Mouse (Mus musculus): Measurements from ENCODE around the gene Gm49368. TPM values are rescaled to one million over a fixed set of nuclear protein-coding genes. Genes with fewer than 3 reads are reported as not detected.

The Gm49368 gene
- polyA plus RNA-seq, 1 experiment from 2014 or later: not detected

DNA sequence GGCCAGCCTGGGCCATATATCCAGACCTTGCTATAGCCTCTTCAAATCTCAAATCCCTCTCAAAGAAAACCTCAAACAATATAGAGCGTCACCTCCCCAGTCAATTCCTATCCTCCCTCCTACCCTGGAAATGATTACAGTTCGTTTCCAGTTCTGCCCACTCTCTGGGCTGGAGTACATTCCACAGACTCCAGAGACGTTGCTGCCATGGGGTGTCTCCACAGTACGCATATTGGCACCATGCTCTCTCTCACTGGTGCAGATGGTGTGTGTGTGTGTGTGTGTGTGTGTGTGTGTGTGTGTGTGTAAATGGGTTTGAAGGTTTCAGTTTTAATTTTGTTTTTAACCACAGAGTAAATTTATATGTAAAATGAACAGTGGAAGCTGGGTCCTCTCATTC lies 42.8 kb downstream of the Gm49368 start:
- no peaks in the 10 kb centered on the region for H3K4me1 ChIP-seq
- no peak overlapping the region for H3K9ac ChIP-seq
- H3K4me3 ChIP-seq: no peak overlapping the region
- no peak overlapping the region for H3K27ac ChIP-seq (replicated peaks)
- no peaks in the 10 kb centered on the region for H3K27me3 ChIP-seq (replicated peaks)
- H3K36me3 ChIP-seq: no peaks in the 10 kb centered on the region
- no peak for ATAC-seq (ENCODE audit: extremely low read depth, insufficient number of reproducible peaks, low FRiP score, low TSS enrichment)
- WGBS: 45% methylated on average over 4 of the region's 4 CpGs
- no peaks in the 10 kb centered on the region for H3K9me3 ChIP-seq
- H3K4me2 ChIP-seq: no peak overlapping the region

DNA sequence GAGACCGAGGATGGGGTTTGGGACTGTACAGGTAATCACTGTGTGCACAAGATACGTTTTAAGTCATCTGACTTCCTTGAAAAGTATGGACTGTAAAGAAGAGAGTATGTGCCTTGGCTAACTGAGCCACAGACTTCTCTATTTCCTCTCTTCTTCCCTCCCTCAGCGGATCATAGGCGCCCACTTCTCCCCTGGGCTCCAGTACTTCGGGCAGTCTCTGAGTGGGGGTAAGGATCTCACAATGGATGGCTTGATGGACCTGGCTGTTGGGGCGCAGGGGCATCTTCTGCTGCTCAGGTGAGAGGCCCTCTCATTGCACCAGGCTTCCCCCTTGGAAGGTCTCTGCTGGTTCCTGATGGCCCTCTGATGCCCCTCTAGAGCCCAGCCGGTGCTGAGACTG lies 45.0 kb downstream of the Gm49368 start:
- no peaks in the 10 kb centered on the region for H3K27me3 ChIP-seq (replicated peaks)
- no peak overlapping the region for H3K27ac ChIP-seq (replicated peaks)
- ATAC-seq (ENCODE audit: extremely low read depth, insufficient number of reproducible peaks, low FRiP score, low TSS enrichment): no peak
- no peaks in the 10 kb centered on the region for H3K9me3 ChIP-seq
- no peak overlapping the region for H3K4me3 ChIP-seq
- H3K4me1 ChIP-seq: no peaks in the 10 kb centered on the region
- no peak overlapping the region for H3K4me2 ChIP-seq
- no peak overlapping the region for H3K9ac ChIP-seq
- 78% methylated on average over 7 of the region's 7 CpGs for WGBS
- no peaks in the 10 kb centered on the region for H3K36me3 ChIP-seq

DNA sequence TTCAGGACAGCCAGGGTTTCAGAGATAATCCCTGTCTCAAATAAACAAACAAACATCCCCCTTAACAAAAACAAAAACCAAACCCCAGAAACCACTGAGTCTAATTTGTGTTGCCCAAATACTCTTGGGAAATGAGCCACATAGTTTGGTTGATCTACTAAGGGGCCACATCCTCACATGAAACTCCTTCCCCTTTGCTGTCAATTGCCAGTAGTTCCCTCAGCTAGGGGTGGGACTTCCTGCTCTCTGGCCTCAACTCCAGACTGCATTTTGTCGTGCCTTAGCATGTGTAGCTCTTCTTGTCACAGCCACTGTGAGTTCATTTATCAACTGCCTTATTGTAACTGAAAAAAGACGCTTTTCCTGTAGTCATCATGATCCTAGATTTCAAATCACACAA lies 47.8 kb downstream of the Gm49368 start:
- H3K36me3 ChIP-seq: no peaks in the 10 kb centered on the region
- WGBS: 57% methylated on average over 2 of the region's 2 CpGs

DNA sequence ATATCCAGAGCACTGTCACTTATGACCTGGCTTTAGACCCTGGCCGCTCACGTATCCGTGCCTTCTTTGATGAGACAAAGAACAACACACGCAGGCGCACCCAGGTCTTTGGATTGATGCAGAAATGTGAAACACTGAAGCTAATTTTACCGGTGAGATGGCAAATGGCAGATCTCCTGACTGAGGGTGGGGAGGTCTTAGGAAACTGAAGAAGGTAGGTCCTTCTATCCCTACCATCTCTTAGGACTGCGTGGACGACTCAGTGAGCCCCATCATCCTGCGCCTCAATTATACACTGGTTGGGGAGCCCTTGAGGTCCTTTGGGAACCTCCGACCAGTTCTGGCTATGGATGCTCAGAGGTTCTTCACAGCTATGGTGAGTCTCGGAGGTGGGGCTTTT lies 49.6 kb downstream of the Gm49368 start:
- H3K9ac ChIP-seq: no peak overlapping the region
- H3K4me2 ChIP-seq: no peak overlapping the region
- H3K4me1 ChIP-seq: no peaks in the 10 kb centered on the region
- WGBS: 80% methylated on average over 11 of the region's 11 CpGs
- no peaks in the 10 kb centered on the region for H3K27me3 ChIP-seq (replicated peaks)
- H3K27ac ChIP-seq (replicated peaks): no peak overlapping the region
- H3K4me3 ChIP-seq: no peak overlapping the region
- H3K9me3 ChIP-seq: no peaks in the 10 kb centered on the region
- H3K36me3 ChIP-seq: no peaks in the 10 kb centered on the region
- ATAC-seq (ENCODE audit: extremely low read depth, insufficient number of reproducible peaks, low FRiP score, low TSS enrichment): no peak

More for the DNA sequence above, 47.8 kb downstream of the Gm49368 start:
- Histone ChIP-seq H3K27ac (replicated peaks) (no peak overlapping the region), H3K9ac (no peak overlapping the region), H3K4me3 (no peak overlapping the region), H3K4me2 (no peak overlapping the region), H3K9me3 (no peaks in the 10 kb centered on the region), H3K4me1 (no peaks in the 10 kb centered on the region), H3K27me3 (replicated peaks) (no peaks in the 10 kb centered on the region)
- ATAC-seq (ENCODE audit: extremely low read depth, insufficient number of reproducible peaks, low FRiP score, low TSS enrichment): no peak

DNA sequence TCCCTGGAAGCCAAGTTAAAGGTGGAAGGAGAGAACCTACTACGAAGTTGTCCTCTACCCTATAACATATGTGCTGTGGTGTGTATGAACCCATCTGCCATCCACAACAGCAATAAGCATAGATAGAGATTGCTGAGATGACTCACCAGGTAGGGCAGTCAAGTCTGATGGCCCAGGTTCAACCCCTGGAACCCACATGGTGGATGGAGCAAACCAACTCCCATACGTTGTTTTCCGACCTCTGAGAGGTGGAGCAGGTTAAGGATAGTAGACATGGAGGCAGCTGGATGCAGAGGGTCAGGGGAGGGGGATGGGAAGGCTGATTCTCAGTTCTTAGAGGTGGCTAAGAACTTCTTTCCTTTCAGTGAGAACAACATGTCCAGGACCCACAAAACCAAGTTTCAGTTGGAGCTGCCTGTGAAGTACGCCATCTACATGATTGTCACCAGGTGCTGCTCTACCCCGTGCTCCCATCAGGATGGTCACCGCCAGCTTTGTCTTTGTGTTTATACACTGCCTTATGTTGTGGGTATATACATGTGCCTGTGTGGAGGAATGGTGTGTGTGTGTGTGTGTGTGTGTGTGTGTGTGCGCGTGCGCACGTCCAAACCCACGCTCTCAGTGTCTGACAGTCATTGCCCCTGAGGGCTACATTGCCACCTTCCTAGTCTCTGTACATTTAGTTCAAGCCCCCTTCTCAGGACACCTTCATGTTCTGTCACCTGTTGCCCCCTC lies 52.1 kb downstream of the Gm49368 start:
- H3K27ac ChIP-seq (replicated peaks): no peak overlapping the region
- H3K36me3 ChIP-seq: no peaks in the 10 kb centered on the region
- WGBS: 85% methylated on average over 11 of the region's 11 CpGs
- H3K4me1 ChIP-seq: no peaks in the 10 kb centered on the region
- no peak overlapping the region for H3K9ac ChIP-seq
- no peak overlapping the region for H3K4me2 ChIP-seq
- H3K4me3 ChIP-seq: no peak overlapping the region
- ATAC-seq (ENCODE audit: extremely low read depth, insufficient number of reproducible peaks, low FRiP score, low TSS enrichment): no peak
- H3K27me3 ChIP-seq (replicated peaks): no peaks in the 10 kb centered on the region
- H3K9me3 ChIP-seq: no peaks in the 10 kb centered on the region

DNA sequence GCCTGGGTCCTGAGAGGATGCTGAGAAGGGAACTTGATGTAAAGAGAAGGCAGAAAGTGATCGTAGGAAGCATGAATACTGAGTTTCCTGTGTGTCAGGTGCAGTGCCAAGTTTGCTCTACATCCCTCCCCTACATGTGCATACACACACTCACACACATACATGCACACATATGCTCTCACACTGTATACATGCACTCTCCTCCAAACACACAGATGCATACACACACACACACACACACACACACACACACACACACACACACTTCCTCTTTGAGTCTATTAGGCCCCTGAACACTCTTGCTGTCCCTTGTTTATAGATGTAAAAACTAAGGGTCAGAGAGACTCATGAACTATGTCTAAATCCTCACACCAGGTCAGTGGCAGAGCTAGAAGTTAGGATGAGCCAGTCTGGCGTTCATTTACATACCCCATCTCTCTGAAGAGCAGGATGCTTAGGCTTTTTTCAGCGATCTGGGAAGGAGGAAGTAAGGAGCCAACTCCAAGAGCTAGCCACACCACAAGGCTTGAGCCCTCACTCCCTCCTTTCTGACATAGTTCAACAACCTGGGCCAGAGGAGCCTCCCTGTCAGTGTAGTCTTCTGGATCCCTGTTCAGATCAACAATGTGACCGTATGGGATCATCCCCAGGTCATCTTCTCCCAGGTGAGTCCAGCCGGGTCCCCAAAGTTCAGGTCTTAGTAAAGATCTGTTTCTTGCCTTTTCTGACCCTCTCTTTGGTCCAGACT lies 52.9 kb downstream of the Gm49368 start:
- H3K27me3 ChIP-seq (replicated peaks): no peaks in the 10 kb centered on the region
- H3K9ac ChIP-seq: no peak overlapping the region
- no peaks in the 10 kb centered on the region for H3K36me3 ChIP-seq
- H3K4me3 ChIP-seq: no peak overlapping the region
- H3K9me3 ChIP-seq: no peaks in the 10 kb centered on the region
- H3K27ac ChIP-seq (replicated peaks): no peak overlapping the region
- H3K4me2 ChIP-seq: no peak overlapping the region
- ATAC-seq (ENCODE audit: extremely low read depth, insufficient number of reproducible peaks, low FRiP score, low TSS enrichment): no peak
- no peaks in the 10 kb centered on the region for H3K4me1 ChIP-seq
- WGBS: 65% methylated on average over 5 of the region's 5 CpGs

DNA sequence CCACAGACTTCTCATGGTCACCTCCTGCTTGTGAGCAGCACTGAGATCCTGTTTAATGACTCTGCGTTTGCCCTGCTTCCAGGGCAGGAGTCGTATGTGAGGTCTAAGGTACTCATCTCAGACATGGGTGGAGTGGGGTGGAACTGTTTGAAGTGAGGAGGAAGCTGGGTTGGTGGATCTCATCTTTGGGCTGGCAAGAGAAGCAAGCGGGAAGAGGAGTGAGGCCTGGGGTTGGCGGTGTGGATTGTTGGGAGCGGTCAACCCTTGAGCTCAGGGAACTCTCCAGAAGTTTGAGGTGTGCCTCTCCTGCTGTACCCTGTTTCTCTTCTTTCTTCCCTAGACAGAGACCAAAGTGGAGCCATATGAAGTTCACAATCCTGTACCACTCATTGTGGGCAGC lies 53.9 kb downstream of the Gm49368 start:
- Histone ChIP-seq H3K4me3 (no peak overlapping the region), H3K4me2 (no peak overlapping the region), H3K36me3 (no peaks in the 10 kb centered on the region), H3K27ac (replicated peaks) (no peak overlapping the region), H3K4me1 (no peaks in the 10 kb centered on the region), H3K9me3 (no peaks in the 10 kb centered on the region), H3K27me3 (replicated peaks) (no peaks in the 10 kb centered on the region), H3K9ac (no peak overlapping the region)
- 91% methylated on average over 5 of the region's 5 CpGs for WGBS
- no peak for ATAC-seq (ENCODE audit: extremely low read depth, insufficient number of reproducible peaks, low FRiP score, low TSS enrichment)

DNA sequence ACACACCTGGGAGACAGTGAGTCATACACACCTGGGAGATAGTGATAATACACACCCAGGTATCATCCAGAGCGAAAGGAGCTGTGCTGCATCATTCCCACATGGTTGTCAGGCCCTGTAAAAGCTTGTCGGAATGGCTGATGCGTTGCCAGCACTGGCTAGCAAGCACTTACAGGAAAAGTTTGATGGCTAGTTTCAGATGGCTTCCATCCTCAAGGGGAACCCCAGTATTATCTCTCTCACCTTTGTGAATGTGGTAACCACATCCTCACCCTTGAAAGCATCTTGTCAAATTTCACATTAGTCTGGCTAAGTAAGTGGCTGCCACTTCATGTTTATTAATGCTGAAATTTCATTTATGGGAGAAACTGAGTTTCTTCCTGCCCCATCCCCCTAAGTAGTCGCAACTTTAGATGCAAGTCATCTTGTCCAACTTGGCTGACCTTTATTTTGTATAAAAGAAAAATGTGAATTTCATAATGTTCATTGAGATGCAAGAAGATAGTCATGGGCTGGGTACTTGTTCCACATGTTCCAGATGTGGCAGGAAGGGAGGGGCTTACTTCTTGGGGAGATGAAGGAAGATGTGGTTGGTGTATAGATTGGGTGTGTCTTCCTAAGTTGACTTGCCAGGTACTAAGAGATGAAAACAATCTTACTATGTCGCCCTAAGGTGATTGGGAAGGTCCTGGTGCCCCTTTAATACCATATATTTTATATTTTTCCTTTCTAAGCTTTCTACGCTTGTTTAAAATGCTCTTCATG lies 57.4 kb downstream of the Gm49368 start:
- Histone ChIP-seq H3K27ac (replicated peaks) (no peak overlapping the region), H3K4me2 (no peak overlapping the region), H3K9ac (no peak overlapping the region), H3K9me3 (no peaks in the 10 kb centered on the region), H3K36me3 (no peaks in the 10 kb centered on the region), H3K27me3 (replicated peaks) (no peaks in the 10 kb centered on the region), H3K4me1 (no peaks in the 10 kb centered on the region), H3K4me3 (no peak overlapping the region)
- no peak for ATAC-seq (ENCODE audit: extremely low read depth, insufficient number of reproducible peaks, low FRiP score, low TSS enrichment)
- 76% methylated on average over 6 of the region's 6 CpGs for WGBS

DNA sequence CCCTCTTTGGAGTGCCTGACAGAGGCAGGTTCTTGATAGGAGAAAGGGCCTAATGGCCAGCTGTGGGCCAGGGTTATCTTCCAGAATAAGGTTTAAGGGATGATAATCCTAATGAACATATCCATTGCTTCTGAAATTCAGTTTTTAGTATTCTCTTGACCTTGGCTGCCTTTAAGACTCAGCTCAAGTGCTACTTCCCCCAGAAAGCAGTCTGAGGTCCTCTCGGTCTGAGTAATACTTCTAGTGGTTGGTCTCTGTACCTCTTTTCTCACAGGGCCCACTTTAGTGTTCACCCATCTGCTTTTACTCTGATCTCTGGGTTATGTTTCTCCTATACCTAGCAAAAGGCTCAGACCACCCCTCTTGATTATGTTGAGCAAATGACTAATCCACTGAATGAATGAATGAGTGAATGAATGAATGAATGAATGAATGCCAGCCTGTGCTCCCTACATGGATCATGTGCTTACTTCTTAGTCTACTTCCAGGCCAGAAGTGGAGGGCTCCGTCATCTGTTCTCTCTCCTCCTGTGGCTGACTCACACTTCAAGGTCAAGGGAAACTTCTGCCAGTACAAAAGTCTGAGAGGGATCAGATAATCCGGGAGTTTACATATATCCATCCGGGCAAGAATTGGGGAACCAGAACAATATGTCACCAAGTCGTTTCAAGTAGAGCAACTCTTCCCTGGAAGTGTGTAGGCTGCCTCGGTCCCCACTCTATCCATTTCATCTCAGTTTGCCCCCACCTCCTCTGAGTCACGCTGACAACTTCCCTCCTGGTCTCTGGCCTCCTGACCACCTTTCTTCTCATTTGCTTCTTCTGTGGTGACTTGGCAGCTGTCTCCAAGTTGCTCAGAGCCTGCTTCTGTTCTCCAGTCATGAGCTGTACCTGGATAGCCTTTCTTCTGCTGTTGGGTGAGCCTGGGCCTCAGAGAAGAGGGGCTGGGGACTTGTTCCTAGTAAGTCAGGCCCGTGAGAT lies 66.5 kb downstream of the Gm49368 start, which contains the start of gene Itgax:
Gene Itgax (plus strand): TSS at position 807 of the 980 bp plus-strand sequence.
- Histone ChIP-seq H3K9ac (no peak within 1 kb of the TSS), H3K9me3 (no peaks in the 10 kb centered on the region), H3K4me3 (no peak within 1 kb of the TSS), H3K27me3 (replicated peaks) (no peaks in the 10 kb centered on the region), H3K4me2 (no peak within 1 kb of the TSS), H3K36me3 (no peaks in the 10 kb centered on the region), H3K4me1 (peaks cover 25% of the 10 kb centered on the region), H3K27ac (replicated peaks) (no peak within 1 kb of the TSS)
- 57% methylated on average over 8 of the region's 8 CpGs for WGBS
- no peak for ATAC-seq (ENCODE audit: extremely low read depth, insufficient number of reproducible peaks, low FRiP score, low TSS enrichment)

DNA sequence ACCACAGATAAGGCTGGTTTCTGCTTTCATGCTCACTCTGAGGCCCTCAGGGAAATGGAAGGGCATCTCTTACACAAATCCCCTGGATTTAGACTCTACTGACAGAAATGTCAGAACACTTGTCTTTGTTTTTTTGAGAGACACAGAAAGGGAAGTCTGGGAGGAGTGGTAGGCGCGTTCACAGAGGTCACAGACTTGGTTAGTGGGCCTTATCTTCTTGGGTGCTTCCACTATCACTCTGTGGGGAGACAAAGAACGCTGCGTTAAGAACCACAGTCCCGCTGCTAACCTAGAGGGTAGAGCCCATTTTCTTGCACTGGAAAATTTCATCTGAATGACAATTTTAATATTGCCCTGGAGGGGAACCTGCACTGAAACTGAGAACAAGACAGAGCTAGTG lies 69.7 kb downstream of the Gm49368 start:
- Histone ChIP-seq H3K27me3 (replicated peaks) (no peaks in the 10 kb centered on the region), H3K27ac (replicated peaks) (no peak overlapping the region), H3K4me1 (peaks cover 28% of the 10 kb centered on the region), H3K4me3 (no peak overlapping the region), H3K9ac (no peak overlapping the region), H3K36me3 (no peaks in the 10 kb centered on the region), H3K9me3 (peaks cover 2% of the 10 kb centered on the region; the same call in 1 of the 2 replicates), H3K4me2 (no peak overlapping the region)
- ATAC-seq (ENCODE audit: extremely low read depth, insufficient number of reproducible peaks, low FRiP score, low TSS enrichment): no peak
- WGBS: 45% methylated on average over 5 of the region's 5 CpGs
